Mouse (Mus musculus): ENCODE results near the gene Tmem200c.

DNA sequence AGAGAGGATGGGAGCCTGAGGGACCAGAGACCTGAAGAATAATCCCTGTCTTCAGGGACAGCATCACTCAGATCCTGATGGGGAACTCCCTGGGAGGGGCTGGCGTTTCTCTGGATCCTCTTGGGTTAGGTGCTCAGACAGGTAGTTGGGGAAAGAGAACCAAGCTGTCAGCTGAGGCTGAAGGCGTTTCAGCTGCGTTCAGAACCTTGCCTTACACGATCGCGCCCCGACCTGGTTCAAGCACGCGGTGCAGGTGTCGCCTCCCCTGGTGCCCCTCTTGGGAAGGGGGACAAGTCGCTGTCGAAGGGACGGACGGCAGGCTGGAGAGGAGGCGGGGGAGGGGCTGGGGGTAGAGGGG, 10.2 kb downstream of the Tmem200c start:
- TF ChIP-seq CTCF (IDR thresholded peaks at IDR 0.05): no peak
- TF ChIP-seq EP300 (IDR thresholded peaks at IDR 0.05): no peak

Data from lung, postnatal 0 days (tissue).